Mouse (Mus musculus) mature B cell (primary cell): ENCODE results near the gene Krtap31-1.
"Not testable (repeated sequence)": the region's sequence is repeated elsewhere in the genome, so short reads cannot be mapped to it uniquely, and the experiment has no call there.

Experiments used
- in situ Hi-C: fragments of 300-500 bp; cut with MboI; formaldehyde crosslinking; loops from 2 replicates; pipeline ENCODE4 v1.14.3; 2019

The Krtap31-1 gene

GRCm38 (mm10) chr11:99907620-99908019 is at the start of gene Krtap31-1:
Gene Krtap31-1, plus strand, starts transcription at chr11:99907920.
- in situ Hi-C loops = no loop called here

- in situ Hi-C loops = no loop called here
Observed at GRCm38 (mm10) chr11:99858761-99859160, 49.0 kb upstream of the Krtap31-1 start.

GRCm38 (mm10) chr11:99864176-99864575 is 43.5 kb upstream of the Krtap31-1 start, which contains the start of gene Gm11559:
Gene Gm11559, plus strand, starts transcription at chr11:99864476.
- in situ Hi-C loops = not testable (repeated sequence)

- in situ Hi-C loops = not testable (repeated sequence)
Observed at GRCm38 (mm10) chr11:99873089-99873488, 34.6 kb upstream of the Krtap31-1 start, which contains the start of gene Krtap9-1. Gene Krtap9-1, plus strand, starts transcription at chr11:99873389.

GRCm38 (mm10) chr11:99878887-99879286 is 28.8 kb upstream of the Krtap31-1 start, which contains the start of gene Gm11567:
Gene Gm11567, plus strand, starts transcription at chr11:99879187.
- in situ Hi-C loops = not testable (repeated sequence)

GRCm38 (mm10) chr11:99914451-99914850 is 6.7 kb downstream of the Krtap31-1 start, which contains the start of gene Gm11565:
Gene Gm11565, plus strand, starts transcription at chr11:99914751.
- in situ Hi-C loops = no loop called here

- in situ Hi-C loops = no loop called here
Observed at GRCm38 (mm10) chr11:99935991-99936390, 28.3 kb downstream of the Krtap31-1 start, which contains the start of gene Krtap31-2. Gene Krtap31-2, plus strand, starts transcription at chr11:99936291.

- in situ Hi-C loops = no loop called here
Observed at GRCm38 (mm10) chr11:99937751-99938264, 30.1 kb downstream of the Krtap31-1 start.

- in situ Hi-C loops = no loop called here
Observed at GRCm38 (mm10) chr11:99948175-99948574, 40.5 kb downstream of the Krtap31-1 start, which contains the start of gene Krtap9-5. Gene Krtap9-5, plus strand, starts transcription at chr11:99948475.
